Mouse (Mus musculus) MEL (cell line): ENCODE results near the gene Mtrf1l. TPM values are rescaled to one million over a fixed set of nuclear protein-coding genes. Genes with fewer than 3 reads are reported as not detected.

Experiments
- DNase-seq: peaks from one replicate; pipeline ENCODE4 v3.0.0; 2011; ENCODE audit warnings: low read depth, low spot score
- H3K27ac ChIP-seq: 2 replicates; pipeline ENCODE4 v1.5.1; 2012; ENCODE audit warnings: low read depth, mild to moderate bottlenecking, control low read depth, low read length, moderate library complexity; ENCODE audit not compliant: control insufficient read depth
- H3K27me3 ChIP-seq, 2 experiments: fragments of 150-350 bp in 1 of 2; sonication (generic) in 1 of 2; 2 replicates each; pipeline ENCODE4 v1.6.1; 2012; ENCODE audit warnings: low read length in 2 of 2, mild to moderate bottlenecking in 2 of 2, improper control_type of control experiment in 1 of 2, moderate library complexity in 1 of 2; ENCODE audit not compliant: insufficient read depth in 2 of 2, control insufficient read depth in 1 of 2
- H3K36me3 ChIP-seq, 2 experiments: 2 replicates each; pipeline ENCODE4 v1.6.1; 2012 to 2014; ENCODE audit warnings: low read length in 2 of 2, improper control_type of control experiment in 1 of 2, inconsistent platforms in 1 of 2, mild to moderate bottlenecking in 1 of 2; ENCODE audit not compliant: insufficient read depth in 2 of 2, control insufficient read depth in 1 of 2
- H3K4me1 ChIP-seq, 2 experiments: fragments of 150-350 bp in 1 of 2; sonication (generic) in 1 of 2; 2 replicates each; pipeline ENCODE4 v1.6.1; 2012; ENCODE audit warnings: low read length in 2 of 2, improper control_type of control experiment in 1 of 2, mild to moderate bottlenecking in 1 of 2; ENCODE audit not compliant: insufficient read depth in 2 of 2, control insufficient read depth in 1 of 2
- H3K4me3 ChIP-seq, 2 experiments: fragments of 150-350 bp in 1 of 2; sonication (generic) in 1 of 2; 2 replicates each; pipeline ENCODE4 v1.5.1; 2012; ENCODE audit warnings: low read depth in 2 of 2, low read length in 2 of 2, mild to moderate bottlenecking in 2 of 2, moderate library complexity in 2 of 2, control low read depth in 1 of 2, improper control_type of control experiment in 1 of 2; ENCODE audit not compliant: control insufficient read depth in 1 of 2, insufficient read depth in 1 of 2
- H3K79me2 ChIP-seq: 2 replicates; pipeline ENCODE4 v1.6.1; 2012; ENCODE audit warnings: mild to moderate bottlenecking, low read length, moderate library complexity; ENCODE audit not compliant: control insufficient read depth, poor library complexity, insufficient read depth
- H3K9ac ChIP-seq: 2 replicates; pipeline ENCODE4 v1.6.1; 2012; ENCODE audit warnings: low read depth, mild to moderate bottlenecking, control low read depth, low read length, moderate library complexity; ENCODE audit not compliant: control insufficient read depth, poor library complexity, severe bottlenecking
- H3K9me3 ChIP-seq: fragments of 150-350 bp; sonication (generic); replicated peaks from 2 replicates; pipeline ENCODE4 v1.6.1; 2012; ENCODE audit warnings: mild to moderate bottlenecking, low read length, improper control_type of control experiment, moderate library complexity; ENCODE audit not compliant: insufficient read depth
- BHLHE40 ChIP-seq: IDR thresholded peaks from 2 replicates; pipeline ENCODE4 v1.6.1; 2012; ENCODE audit warnings: low read depth, mild to moderate bottlenecking, inconsistent platforms, low read length, improper control_type of control experiment, borderline replicate concordance
- CTCF ChIP-seq, 3 experiments: IDR thresholded peaks in 2 of 3; conservative IDR thresholded peaks in 1 of 3; 2 replicates each; pipeline ENCODE4 v1.5.1; 2011 to 2012; ENCODE audit warnings: low read length in 3 of 3, low read depth in 2 of 3, mild to moderate bottlenecking in 2 of 3, improper control_type of control experiment in 1 of 3, inconsistent platforms in 1 of 3, mixed read lengths in 1 of 3, moderate library complexity in 1 of 3; ENCODE audit not compliant: control insufficient read depth in 1 of 3, insufficient read depth in 1 of 3, poor library complexity in 1 of 3, severe bottlenecking in 1 of 3
- E2F4 ChIP-seq: IDR thresholded peaks from 2 replicates; pipeline ENCODE4 v1.6.1; 2011; ENCODE audit warnings: low read depth, low read length, improper control_type of control experiment, borderline replicate concordance
- EP300 ChIP-seq, 2 experiments: IDR thresholded peaks; 2 replicates each; pipeline ENCODE4 v1.6.1; 2011; ENCODE audit warnings: improper control_type of control experiment in 2 of 2, low read length in 2 of 2, low read depth in 1 of 2, mild to moderate bottlenecking in 1 of 2
- ETS1 ChIP-seq: IDR thresholded peaks from 2 replicates; pipeline ENCODE4 v1.6.1; 2012; ENCODE audit warnings: low read depth, mild to moderate bottlenecking, inconsistent platforms, low read length, improper control_type of control experiment, moderate library complexity
- GABPA ChIP-seq: IDR thresholded peaks from 2 replicates; pipeline ENCODE4 v1.6.1; 2012; ENCODE audit warnings: low read depth, mild to moderate bottlenecking, inconsistent platforms, low read length, improper control_type of control experiment, moderate library complexity
- GATA1 ChIP-seq: IDR thresholded peaks from 2 replicates; pipeline ENCODE4 v1.6.1; 2011; ENCODE audit warnings: low read depth, low read length, improper control_type of control experiment
- KAT2A ChIP-seq: conservative IDR thresholded peaks from 2 replicates; pipeline ENCODE4 v1.6.1; 2012; ENCODE audit warnings: low read depth, low read length, improper control_type of control experiment, inconsistent platforms
- MAX ChIP-seq: IDR thresholded peaks from 2 replicates; pipeline ENCODE4 v1.6.1; 2011; ENCODE audit warnings: low read length, improper control_type of control experiment
- MXI1 ChIP-seq: IDR thresholded peaks from 2 replicates; pipeline ENCODE4 v1.6.1; 2011; ENCODE audit warnings: mild to moderate bottlenecking, low read depth, low read length, improper control_type of control experiment
- MYB ChIP-seq: IDR thresholded peaks from 2 replicates; pipeline ENCODE4 v1.6.1; 2011; ENCODE audit warnings: mild to moderate bottlenecking, low read depth, low read length, improper control_type of control experiment
- MYC ChIP-seq: IDR thresholded peaks from 2 replicates; pipeline ENCODE4 v1.6.1; 2011; ENCODE audit warnings: low read depth, mild to moderate bottlenecking, low read length, improper control_type of control experiment, moderate library complexity
- POLR2A ChIP-seq, 2 experiments: IDR thresholded peaks; 2 replicates each; pipeline ENCODE4 v1.6.1; 2011 to 2012; ENCODE audit warnings: low read length in 2 of 2, mild to moderate bottlenecking in 2 of 2, control low read depth in 1 of 2, improper control_type of control experiment in 1 of 2, low read depth in 1 of 2, moderate library complexity in 1 of 2; ENCODE audit not compliant: control insufficient read depth in 1 of 2, insufficient read depth in 1 of 2, poor library complexity in 1 of 2
- POLR2AphosphoS5 ChIP-seq: IDR thresholded peaks from 2 replicates; pipeline ENCODE4 v1.6.1; 2012; ENCODE audit warnings: low read depth, borderline replicate concordance, mild to moderate bottlenecking, inconsistent platforms, low read length, moderate library complexity, mixed read lengths
- RAD21 ChIP-seq: IDR thresholded peaks from 2 replicates; pipeline ENCODE4 v1.6.1; 2011; ENCODE audit warnings: mild to moderate bottlenecking, low read depth, low read length, improper control_type of control experiment
- RCOR1 ChIP-seq: IDR thresholded peaks from 2 replicates; pipeline ENCODE4 v1.6.1; 2012; ENCODE audit warnings: low read depth, mild to moderate bottlenecking, inconsistent platforms, low read length, improper control_type of control experiment
- SIN3A ChIP-seq: IDR thresholded peaks from 2 replicates; pipeline ENCODE4 v1.6.1; 2012; ENCODE audit warnings: low read length, improper control_type of control experiment, inconsistent platforms
- SMC3 ChIP-seq: IDR thresholded peaks from 2 replicates; pipeline ENCODE4 v1.6.1; 2011; ENCODE audit warnings: low read depth, low read length, improper control_type of control experiment
- TAL1 ChIP-seq: IDR thresholded peaks from 2 replicates; pipeline ENCODE4 v1.6.1; 2012; ENCODE audit warnings: mild to moderate bottlenecking, inconsistent platforms, low read length, moderate library complexity, mixed read lengths
- TCF12 ChIP-seq: IDR thresholded peaks from 2 replicates; pipeline ENCODE4 v1.6.1; 2014; ENCODE audit warnings: low read depth, mild to moderate bottlenecking, inconsistent platforms, low read length, improper control_type of control experiment, moderate library complexity
- USF1 ChIP-seq: IDR thresholded peaks from 2 replicates; pipeline ENCODE4 v1.6.1; 2014; ENCODE audit warnings: low read depth, mild to moderate bottlenecking, inconsistent platforms, low read length, improper control_type of control experiment, moderate library complexity
- ZC3H11A ChIP-seq: IDR thresholded peaks from 2 replicates; pipeline ENCODE4 v1.6.1; 2012; ENCODE audit warnings: low read depth, mild to moderate bottlenecking, inconsistent platforms, low read length, improper control_type of control experiment
- ZNF384 ChIP-seq: IDR thresholded peaks from 2 replicates; pipeline ENCODE4 v1.6.1; 2012; ENCODE audit warnings: low read depth, mild to moderate bottlenecking, inconsistent platforms, low read length, improper control_type of control experiment
- polyA plus RNA-seq, 2 experiments: library from polyadenylated mRNA; stranded (reverse) in 1 of 2; unstranded in 1 of 2; fragments of >175 nt in 1 of 2; fragments of >200 nt in 1 of 2; gene quantifications; 2 replicates each; pipeline versions ENCODE4 v1.2.1 to v1.2.4; 2012; ENCODE audit warnings: low replicate concordance in 2 of 2, low read depth in 1 of 2; ENCODE audit not compliant: insufficient read length in 2 of 2, insufficient read depth in 1 of 2, missing spikeins in 1 of 2
- total RNA-seq: library from RNA; depleted of rRNA; stranded (reverse); fragments of 300-350 nt; gene quantifications from 2 replicates; pipeline ENCODE4 v1.2.3, GENCODE M21; 2012

The Mtrf1l gene
- total and polyA plus RNA-seq, 3 experiments = 4.6 to 5.6 TPM; not detected in 1

GRCm38 (mm10) chr10:5841369-5841768 lies 17.7 kb upstream of the Mtrf1l start:
- Histone ChIP-seq H3K9me3 (no peaks in the 10 kb centered on the region), H3K27ac (no peak overlapping the region), H3K27me3 (peaks cover 0 to 1% of the 10 kb centered on the region in 2 experiments; a peak in 2 of 4 replicates), H3K79me2 (no peaks in the 10 kb centered on the region), H3K9ac (no peak overlapping the region), H3K4me3 (no peak overlapping the region), H3K4me1 (no peaks in the 10 kb centered on the region), H3K36me3 (no peaks in the 10 kb centered on the region)
- DNase-seq = peak; percentile 82
- TF ChIP-seq SIN3A = no peak
- peak; percentile 64 for TF ChIP-seq SMC3
- no peak for TF ChIP-seq USF1
- no peak for TF ChIP-seq MYC
- peak; percentile 48 to 85 (median 52); a peak in 5 of 6 replicates for TF ChIP-seq CTCF (IDR thresholded peaks at IDR 0.05 in 2 of 3, conservative IDR thresholded peaks at IDR 0.05 in 1 of 3; ENCODE audit: control insufficient read depth in 1 of 3, insufficient read depth in 1 of 3, low read depth in 2 of 3, low read length in 3 of 3, poor library complexity in 1 of 3, severe bottlenecking in 1 of 3)
- peak; percentile 71 for TF ChIP-seq ZC3H11A
- no peak for TF ChIP-seq MAX
- no peak for TF ChIP-seq POLR2A (IDR thresholded peaks at IDR 0.05; ENCODE audit: control insufficient read depth in 1 of 2, insufficient read depth in 1 of 2, low read depth in 1 of 2, low read length in 2 of 2, poor library complexity in 1 of 2)
- peak; percentile 82 for TF ChIP-seq RAD21
- TF ChIP-seq BHLHE40 = no peak
- no peak for TF ChIP-seq E2F4
- 0 out of 2 replicates have a peak, but pooled peaks have one; percentile 11 for TF ChIP-seq ZNF384

- Histone ChIP-seq H3K36me3 (peaks cover 0 to 11% of the 10 kb centered on the region in 2 experiments; a peak in 2 of 4 replicates), H3K27me3 (no peaks in the 10 kb centered on the region; a peak in 1 of 4 replicates)
- DNase-seq = peak; percentile 63
- TF ChIP-seq KAT2A (no peak), POLR2AphosphoS5 (no peak), ETS1 (peak; percentile 62), TAL1 (peak; percentile 42; the same call in 1 of the 2 replicates), RCOR1 (no peak), MXI1 (peak; percentile 31; the same call in 1 of the 2 replicates), SIN3A (peak; percentile 28; the same call in 1 of the 2 replicates), GABPA (no peak), TCF12 (peak; percentile 85), GATA1 (peak; percentile 73), ZNF384 (no peak), MYB (no peak), EP300 (IDR thresholded peaks at IDR 0.05; ENCODE audit: low read depth in 1 of 2, low read length in 2 of 2) (peak; percentile 75 to 81)
- TF ChIP-seq, all 39 proteins: peak for 7
- H3K27ac ChIP-seq = no peak overlapping the region
- no peak overlapping the region for H3K9ac ChIP-seq
- 0 out of 4 replicates have a peak overlapping the region, but pooled peaks of 1 of the 2 experiments have one; percentile 26 for H3K4me3 ChIP-seq
- H3K9me3 ChIP-seq = no peaks in the 10 kb centered on the region
- H3K4me1 ChIP-seq = peaks cover 12% of the 10 kb centered on the region in 2 experiments; a peak in 3 of 4 replicates
- peaks cover 11% of the 10 kb centered on the region for H3K79me2 ChIP-seq
Observed at GRCm38 (mm10) chr10:5826336-5827025, 2.8 kb upstream of the Mtrf1l start.
